Mouse (Mus musculus): Measurements from ENCODE around the gene Magoh.

The Magoh gene

DNA sequence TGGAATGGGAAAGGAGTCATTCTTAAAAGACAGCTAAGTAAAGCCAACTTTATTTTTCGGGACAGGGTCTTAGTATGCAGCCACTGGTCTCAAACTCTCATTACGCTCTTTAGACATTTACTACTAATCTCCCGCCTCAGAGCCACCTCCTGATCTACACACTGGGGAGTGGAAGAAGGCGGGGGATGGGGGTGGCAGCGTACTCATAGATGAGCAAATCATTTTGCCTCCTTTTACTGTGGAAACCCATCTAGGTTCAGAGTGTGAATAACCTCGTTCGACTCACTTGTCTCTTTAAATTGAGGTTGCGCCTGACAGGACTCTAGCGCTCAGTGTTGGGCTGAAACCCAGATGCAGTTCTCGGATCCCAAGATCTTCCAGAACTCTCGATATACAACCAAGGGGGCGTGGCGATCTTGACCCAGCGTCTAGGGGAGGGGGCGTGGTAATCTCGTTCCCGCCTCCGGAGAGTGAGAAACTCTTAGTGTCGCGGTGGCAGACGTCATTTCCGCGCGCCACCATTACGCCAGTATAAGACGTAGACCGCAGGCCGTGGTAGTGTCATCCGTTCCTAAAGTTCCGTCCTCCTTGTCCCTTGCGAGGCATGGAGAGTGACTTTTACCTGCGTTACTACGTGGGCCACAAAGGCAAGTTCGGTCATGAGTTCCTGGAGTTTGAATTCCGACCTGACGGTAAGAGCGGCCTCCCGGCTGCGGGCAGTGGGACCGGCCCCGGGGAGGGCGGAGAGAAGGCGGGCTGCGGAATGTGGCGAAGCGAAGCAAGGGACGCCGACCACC, at the start of gene Magoh:
Gene Magoh (plus strand): TSS at position 502 of the 797 bp plus-strand sequence.
- in situ Hi-C loops (cut with MboI, MseI): loop anchor here (10.0 kb wide), 1 partner anchor 955 kb away; the partner anchor contains the start of genes Btf3l4 and Txndc12

DNA sequence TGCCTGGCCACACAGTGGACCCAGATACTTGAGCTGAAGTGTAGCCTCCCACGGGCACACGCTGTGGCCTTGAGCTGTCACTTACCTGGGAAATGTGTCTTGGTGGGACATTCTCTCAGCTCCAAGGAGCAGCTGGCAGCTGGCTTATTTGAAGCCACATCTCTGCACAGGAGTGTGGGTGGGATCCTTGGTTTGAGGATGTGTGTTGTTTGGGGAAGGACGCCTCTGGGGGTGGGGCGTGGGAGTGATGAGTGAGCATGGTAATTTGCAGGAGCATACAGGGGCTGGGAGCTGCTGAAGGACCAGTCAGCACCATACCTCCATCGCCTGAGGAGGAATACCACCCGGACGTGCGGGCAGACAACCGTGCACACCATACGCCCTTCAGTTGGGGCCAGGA, 49.4 kb upstream of the Magoh start:
- in situ Hi-C loops (cut with MboI, MseI): no loop called here

DNA sequence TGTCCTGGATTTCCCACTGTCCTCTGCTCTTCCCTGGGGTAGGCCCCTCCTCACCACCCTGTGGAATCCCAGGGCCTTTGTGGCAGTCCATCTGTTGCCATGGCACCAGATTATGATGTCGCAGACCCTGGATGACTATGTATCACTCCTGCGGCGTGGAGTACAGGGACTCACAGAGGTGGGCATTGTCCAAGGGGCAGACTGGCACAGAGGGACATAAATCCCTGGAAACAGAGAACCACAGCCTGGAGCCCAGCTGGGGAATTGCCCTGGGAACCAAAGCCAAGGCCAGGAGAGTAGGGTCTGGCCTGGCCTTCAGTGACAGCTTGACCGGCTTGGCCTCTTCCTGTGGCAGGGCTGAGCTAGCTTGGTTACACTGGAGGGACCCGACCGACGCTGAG, 48.7 kb upstream of the Magoh start:
- in situ Hi-C loops (cut with MboI, MseI): no loop called here

DNA sequence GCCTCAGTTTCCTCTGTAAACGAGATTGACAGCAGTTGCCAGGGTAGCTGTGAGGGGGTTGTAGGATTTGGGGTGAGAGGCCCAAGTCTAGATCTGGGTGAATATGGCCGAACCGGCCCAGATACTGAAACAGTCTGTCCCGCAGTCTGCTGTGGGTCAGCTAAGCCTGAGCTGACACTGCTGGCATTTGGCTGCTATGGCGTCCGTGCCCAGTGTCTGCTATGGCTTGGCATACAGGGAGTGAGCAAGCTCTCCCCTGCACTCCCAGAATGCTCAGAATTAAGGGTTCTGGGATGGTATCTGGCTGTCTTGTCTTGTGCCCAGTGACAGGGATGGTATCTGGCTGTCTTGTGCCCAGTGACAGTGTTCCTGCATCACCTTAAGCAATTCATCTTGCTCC, 47.9 kb upstream of the Magoh start:
- in situ Hi-C loops (cut with MboI, MseI): no loop called here

DNA sequence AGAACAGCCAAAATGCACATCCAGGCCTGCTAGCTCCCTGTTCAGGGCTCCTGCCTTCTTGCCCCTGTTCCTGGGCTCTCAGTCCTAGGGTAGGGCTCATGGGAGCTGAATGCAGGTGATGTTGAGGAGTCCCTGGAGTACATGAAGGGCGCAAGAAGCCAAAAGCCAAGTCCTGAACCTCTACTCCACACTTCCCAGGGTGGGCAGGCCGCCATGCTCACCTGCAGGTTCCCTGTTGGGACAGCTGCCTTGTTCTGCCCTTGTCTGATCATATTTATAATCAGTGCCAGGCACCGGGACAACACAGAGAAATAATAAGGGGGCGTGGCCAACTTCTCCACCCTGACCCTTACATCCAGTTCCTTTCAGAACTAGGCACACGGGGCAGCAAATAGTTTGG, 46.0 kb upstream of the Magoh start:
- in situ Hi-C loops (cut with MboI, MseI): no loop called here

DNA sequence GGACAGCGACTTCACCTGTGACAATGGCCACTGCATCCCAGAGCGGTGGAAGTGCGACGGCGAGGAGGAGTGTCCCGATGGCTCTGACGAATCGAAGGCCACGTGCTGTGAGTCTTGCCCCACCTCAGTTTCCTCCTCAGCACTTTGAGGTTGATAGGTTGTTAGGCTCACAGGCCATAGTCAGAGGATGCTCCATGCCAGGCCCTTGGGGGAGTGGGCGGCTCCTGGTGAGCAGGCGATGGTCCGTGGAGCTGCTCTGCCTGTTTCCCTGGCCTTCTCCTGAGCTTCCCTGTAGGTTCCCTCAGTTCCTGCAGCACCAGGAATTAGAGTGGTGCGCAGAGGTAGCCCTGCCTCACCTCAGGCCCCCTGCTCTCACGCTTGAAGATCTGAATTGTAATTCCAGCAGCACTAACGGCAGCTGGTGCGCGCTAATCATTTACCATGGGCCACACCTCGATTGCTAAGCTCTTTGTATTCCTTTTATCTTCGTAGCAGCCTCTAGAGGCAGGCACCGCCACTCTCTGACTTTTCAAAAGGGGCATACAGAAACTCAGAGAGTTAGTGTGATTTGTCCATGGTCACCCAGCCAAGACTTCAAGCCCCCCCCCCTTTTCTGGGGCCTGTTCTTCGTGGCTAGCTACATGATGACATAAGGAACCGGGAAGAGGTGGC, 44.8 kb upstream of the Magoh start:
- in situ Hi-C loops (cut with MboI, MseI): no loop called here

DNA sequence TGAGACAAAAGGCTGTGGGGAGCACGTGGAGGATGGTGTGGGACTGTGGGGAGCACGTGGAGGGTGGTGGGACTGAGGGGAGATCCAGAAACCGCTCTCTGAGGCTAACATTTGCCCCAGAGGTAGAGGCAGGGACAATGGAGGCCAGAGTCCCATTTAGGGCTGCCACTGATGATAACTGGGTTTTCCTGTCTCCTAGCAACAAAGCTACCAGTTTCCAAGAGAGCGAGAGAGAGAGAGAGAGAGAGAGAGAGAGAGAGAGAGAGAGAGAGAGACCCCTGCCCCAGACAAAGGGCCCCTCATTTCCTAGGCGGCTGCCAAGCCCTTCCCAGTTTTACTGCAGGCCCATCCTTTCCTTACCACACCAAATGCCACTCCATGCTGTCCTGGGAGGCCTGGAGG, 44.0 kb upstream of the Magoh start:
- in situ Hi-C loops (cut with MboI, MseI): no loop called here

DNA sequence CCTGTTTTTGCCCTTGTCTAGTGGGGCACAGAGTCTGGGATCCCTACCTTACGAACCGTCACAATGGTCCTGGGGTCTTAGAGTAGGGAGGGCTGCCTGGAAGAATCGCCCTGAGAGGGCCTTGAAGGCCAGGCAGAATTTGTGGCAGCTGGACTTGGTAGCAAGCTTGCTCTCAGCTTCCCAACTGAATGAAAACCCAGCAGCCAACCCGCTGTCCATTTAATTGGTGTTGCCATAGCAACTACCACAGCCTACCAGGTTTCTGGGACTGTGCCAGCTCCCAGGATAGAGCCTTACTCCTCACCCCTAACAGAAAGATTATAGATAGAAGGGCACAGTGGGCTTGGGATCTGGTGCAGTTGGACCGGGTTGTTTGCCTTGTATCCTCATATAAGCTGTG, 42.8 kb upstream of the Magoh start:
- in situ Hi-C loops (cut with MboI, MseI): no loop called here

DNA sequence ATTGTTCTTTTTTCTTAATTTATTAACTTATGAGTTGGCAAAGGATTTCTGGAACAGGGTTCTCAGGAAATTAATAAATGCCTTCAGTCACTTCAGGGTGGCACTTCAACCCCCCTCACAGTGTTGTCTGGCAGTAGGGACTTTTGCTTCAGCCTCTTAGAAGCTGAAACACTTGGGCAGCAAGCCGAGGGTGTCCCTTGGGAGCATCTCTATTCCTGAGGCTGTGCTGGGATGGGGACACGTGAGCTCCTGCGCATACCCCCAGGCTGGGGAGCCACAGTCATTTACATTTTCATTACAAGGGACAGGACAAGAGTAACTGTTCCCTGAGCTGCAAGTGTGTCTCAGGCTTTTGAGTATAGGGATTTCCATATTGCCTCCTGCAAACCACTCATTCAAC, 41.6 kb upstream of the Magoh start:
- in situ Hi-C loops (cut with MboI, MseI): no loop called here

DNA sequence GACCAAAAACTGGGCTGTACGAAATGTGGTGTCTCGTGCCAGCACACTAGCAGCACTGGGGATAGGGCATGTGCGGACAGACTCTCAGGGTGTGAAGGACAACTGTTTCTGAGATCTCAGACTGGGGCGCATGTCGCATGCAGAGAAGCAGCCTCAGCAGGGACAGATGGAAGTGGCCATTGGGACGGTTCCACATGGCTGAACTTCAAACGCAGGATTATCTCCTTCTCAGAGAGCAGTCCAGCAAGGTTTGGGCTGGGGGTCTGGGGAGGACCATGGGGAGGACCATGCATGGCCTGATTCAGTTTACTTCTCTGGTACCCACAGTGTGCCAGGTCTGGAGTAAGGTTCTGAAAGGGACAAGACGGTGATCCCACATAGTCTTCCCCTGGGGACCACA, 35.9 kb upstream of the Magoh start:
- in situ Hi-C loops (cut with MboI, MseI): no loop called here

DNA sequence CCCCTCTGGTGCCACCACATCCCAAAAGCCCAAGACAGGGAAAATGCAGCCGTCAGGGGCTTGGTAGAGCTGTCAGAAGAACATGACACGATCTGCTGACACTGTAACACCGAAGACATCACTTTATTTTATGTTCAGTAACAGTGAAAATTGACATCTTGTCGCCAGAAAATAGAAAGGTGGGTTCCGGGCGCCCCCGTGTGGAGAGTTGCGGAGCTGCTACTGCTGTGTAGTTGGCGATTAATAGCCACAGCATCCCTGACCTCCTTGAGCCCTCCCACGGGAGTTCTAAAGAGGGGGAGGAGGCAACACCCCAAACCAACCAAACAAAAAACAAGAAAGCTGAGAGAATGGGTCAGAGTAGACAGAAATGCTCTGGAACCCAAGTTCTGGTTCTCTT, 34.6 kb upstream of the Magoh start:
- in situ Hi-C loops (cut with MboI, MseI): no loop called here

DNA sequence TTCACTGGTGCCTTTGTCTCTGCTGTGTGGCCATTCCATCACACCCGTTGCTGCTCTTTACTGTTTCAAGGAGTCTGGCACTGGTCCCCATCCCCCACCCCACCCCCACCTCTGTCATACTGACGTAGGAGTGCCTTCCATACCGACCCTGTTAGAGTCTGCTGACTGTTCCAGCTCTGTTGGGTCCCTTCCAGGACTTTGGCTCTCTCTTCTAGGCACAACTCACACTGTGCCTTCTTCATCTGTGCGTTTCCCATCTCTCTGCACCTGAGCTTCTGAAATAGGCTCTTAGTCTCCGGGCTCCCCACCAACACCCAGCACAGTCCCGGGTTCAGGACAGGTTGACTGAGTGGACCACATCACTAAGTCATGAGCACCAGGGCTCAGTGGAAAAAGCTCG, 32.8 kb upstream of the Magoh start:
- in situ Hi-C loops (cut with MboI, MseI): no loop called here

DNA sequence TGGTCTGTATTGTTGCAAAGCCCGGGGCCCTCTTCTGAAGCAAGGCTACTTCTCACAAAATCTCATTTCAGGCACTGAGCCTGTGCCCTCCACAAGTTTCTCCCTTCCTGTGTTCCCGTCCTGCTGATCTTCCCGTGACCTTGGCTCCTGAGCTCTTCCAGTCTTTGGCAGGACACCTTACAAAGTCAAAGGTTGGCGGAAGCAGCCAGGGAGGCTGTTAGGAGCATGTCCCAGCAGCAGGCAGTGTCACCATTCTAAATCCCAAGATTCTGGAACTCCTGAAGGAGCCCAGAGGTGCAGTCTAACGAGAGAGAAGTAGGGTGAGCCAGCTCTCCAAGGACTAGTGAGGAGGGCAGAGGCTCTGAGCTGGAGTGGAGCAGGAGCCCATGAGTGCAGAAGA, 31.0 kb upstream of the Magoh start:
- in situ Hi-C loops (cut with MboI, MseI): no loop called here

DNA sequence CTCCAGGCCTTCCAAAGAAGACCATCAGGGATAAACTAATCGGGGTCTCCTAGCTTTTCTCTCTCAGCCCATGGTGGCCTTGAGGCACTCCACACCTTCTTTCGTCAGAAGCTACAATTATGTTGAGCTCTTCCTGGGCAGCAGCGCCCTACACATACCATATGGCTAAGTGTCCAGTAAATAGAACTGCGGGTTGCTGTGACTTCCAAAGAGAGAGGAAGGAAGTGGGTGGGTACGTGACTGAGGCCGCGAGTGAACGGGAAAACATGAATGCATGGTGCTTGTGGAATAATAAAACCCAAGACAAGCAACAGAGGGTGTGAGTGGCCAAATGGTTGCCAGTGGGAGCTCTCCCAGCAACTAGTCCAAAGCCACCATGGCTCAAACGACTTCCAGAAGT, 29.9 kb upstream of the Magoh start:
- in situ Hi-C loops (cut with MboI, MseI): loop anchor here (5.0 kb wide), 1 partner anchor 117 kb away; no protein-coding TSS in a partner anchor

DNA sequence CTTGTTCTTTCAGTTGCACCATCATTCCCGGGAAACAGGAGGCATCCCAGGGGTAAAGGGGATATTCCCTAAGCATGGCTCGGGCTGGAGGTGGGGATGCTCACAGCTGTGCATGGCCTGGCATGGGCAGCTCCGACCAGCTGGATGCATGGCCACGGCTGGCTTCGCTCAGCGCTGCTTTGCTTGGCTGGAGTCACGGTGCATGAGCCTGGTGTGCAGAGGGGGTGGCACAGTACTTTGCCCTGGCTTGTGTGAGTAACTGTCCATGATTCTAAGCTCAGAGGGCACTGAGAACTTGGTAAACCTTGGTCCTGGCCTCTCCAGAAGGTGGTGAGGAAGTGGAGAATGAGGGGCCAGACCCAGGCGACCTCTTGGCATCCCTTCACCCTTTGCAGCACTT, 29.5 kb upstream of the Magoh start:
- in situ Hi-C loops (cut with MboI, MseI): loop anchor here (5.0 kb wide), 1 partner anchor 118 kb away; no protein-coding TSS in a partner anchor

DNA sequence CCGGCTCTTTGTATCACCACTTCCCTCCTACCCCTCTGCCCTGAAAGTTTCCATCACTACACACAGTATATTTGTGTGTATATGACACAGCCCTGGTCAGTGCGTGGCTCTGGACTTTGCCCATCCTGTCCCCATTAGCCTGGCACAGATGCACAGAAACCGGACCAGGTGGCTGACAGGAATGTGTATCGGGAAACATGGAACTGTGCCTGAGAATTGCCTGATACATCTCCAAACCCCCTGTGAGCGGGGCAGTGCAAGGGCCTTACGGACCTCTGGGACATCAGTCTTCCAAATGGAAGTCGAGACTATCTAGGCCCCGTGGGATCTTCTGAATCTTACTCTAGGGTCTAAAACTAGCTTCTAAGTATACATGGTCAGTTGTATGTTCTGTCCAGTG, 26.2 kb upstream of the Magoh start:
- in situ Hi-C loops (cut with MboI, MseI): loop anchor here (5.0 kb wide), 1 partner anchor 121 kb away; no protein-coding TSS in a partner anchor

DNA sequence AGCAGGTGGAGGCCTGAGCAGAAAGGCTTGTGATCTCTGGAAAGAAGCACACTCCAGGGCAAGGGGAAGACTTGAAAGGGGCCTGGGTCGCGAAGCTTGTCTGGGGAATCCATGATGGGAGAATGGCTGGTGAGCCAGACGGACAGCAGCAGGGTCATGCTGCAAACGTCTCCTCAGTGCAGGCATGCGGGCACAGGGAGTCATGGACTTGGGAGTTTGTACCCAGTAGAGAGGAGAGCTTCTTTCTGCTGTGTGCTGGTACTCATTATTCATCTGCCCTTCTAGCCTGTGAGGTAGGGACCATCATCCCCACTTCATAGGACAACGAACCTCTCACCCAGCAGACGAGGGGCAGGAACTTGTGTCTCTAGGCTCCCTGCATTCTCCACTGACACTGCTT, 25.7 kb upstream of the Magoh start:
- in situ Hi-C loops (cut with MboI, MseI): loop anchor here (5.0 kb wide), 1 partner anchor 122 kb away; no protein-coding TSS in a partner anchor

DNA sequence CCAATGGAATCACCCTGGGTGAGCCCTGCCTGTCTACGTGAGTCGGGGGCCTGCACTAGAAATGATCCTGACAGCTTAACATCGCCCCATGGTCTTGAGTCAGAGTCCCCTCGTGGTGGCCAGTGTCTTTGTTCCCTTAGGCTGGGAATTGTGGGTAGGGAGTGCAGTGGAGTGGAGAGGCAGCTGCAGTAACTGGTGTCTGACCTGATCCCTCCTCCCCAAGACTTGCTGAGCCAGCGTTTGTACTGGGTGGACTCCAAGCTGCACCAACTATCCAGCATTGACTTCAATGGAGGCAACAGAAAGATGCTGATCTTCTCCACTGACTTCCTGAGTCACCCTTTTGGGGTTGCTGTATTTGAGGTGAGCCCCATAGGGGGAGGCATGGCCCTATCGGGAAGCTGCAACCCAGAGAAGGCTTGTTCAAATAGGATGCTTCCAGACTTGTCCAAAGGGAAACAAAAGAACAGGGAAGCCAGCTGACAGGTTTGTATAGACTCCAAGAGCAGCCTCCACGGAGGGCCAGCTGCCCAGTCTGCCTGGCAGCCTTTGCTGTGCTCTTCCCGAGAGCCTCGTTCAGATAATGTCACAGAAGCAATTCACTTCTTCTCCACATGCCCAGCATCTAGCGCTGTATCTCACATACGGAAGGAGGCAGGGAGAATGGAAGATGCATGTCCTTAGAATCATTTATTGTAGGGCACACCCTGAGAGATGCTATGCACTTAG, 22.4 kb upstream of the Magoh start:
- in situ Hi-C loops (cut with MboI, MseI): no loop called here

DNA sequence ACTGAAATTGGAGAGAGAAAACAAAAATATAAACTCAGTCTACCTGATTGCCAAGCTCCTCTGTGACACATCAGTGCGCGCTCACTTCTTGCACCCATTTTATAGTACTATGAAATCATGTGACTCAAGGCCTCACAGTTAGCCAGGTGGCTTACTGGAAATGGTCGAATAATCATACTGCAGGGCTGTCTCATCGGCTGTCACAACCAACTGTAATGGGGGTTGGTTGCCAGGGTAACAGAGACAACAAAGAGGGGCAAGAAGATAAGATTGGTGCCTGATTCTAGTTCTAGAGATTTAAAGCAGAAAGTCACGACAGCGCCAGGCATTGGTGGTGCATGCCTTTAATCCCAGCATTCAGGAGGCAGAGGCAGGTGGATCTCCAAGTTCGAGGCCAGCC, 20.6 kb upstream of the Magoh start:
- in situ Hi-C loops (cut with MboI, MseI): no loop called here

DNA sequence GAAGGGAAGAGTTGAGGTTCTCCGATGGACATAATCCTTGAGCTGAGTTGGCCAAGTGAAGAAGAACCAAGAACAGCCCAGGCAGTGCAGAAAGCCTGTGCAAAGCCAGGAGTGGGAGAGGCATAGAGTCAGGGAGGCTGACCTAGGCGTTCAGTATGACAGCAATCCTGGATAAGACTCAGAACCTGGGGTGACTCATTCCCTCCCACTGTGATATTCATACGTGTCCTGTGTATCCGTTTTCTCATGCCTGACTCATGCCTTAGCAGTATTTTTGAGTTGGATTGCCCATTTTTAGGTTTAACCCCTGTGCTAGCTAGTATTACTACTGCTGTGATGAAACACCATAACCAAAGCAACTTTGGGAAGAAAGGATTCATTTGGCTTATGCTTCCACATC, 14.7 kb upstream of the Magoh start:
- in situ Hi-C loops (cut with MboI, MseI): no loop called here

DNA sequence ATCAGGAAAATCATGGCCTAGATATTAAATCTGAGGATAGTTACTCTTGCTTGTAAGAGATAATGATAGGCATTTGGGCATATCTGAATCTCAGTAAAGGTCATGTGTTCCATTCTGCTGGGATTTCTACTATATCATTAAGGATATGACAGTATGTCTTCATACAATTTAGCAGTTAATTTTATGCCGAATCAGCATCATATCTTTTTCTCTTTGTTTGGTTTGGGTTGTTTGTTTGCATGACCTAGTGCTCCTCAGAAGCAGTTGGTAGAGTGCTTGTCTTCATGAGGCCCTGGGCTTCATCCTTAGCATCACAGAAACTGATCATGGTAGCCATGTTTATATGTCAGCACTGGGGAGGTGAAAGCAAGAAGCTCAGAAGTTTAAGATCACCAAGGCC, 2.1 kb downstream of the Magoh start:
- in situ Hi-C loops (cut with MboI, MseI): loop anchor here (10.0 kb wide), 1 partner anchor 953 kb away; the partner anchor contains the start of genes Btf3l4 and Txndc12

DNA sequence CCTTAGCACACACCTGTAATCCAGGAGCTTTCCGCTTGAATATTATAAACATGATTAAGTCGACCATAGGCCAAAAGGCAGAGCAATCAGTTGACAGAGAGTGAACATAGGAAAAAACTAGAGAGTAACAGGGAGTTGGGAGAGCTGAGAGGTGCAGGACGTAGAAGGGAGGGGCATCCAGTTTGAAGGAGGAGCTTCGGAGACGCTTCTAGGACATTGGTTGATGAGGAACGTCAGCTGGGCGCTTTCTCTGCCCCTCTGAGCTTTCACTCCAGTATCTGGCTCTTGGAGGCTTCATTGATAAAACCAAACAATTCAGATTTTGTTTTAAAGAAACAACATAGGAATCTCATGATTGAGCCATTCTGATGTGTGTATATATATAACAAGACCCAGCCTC, 6.8 kb downstream of the Magoh start:
- in situ Hi-C loops (cut with MboI, MseI): loop anchor here (10.0 kb wide), 1 partner anchor 948 kb away; the partner anchor contains the start of genes Btf3l4 and Txndc12

Data from T-helper 2 cell (primary cell).